Mouse (Mus musculus): Measurements from ENCODE around the gene Vegfd. TPM values are rescaled to one million over a fixed set of nuclear protein-coding genes. Genes with fewer than 3 reads are reported as not detected.

Gene Vegfd
- polyA plus RNA-seq, 1 experiment = 2.1 TPM

DNA sequence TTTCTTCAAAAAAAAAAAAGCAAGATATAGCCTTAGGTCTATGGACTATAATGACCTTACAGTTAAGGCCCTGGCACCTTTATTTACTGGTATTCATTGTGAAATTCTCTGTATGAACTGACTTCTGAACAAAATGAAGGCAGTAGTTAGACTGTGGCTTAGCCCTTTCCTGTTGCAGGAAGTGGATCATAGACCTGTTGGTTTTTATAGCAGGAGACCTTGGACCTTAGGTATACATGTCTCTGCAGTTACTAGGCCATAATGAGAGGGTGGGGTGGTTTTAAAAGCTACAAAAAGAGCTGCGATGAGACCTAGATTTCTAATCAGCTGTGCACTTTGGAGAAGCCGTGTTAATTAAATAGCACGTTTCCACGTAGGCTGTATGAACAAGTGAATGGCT lies 54.1 kb downstream of the Vegfd start:
- Histone ChIP-seq H3K4me3 (no peak overlapping the region), H3K4me2 (ENCODE audit: low read depth) (no peak overlapping the region), H3K27me3 (ENCODE audit: control insufficient read depth, insufficient read depth, insufficient read length) (no peaks in the 10 kb centered on the region), H3K79me2 (ENCODE audit: control insufficient read depth, insufficient read depth) (no peaks in the 10 kb centered on the region), H3K36me3 (ENCODE audit: control insufficient read depth, insufficient read depth) (no peaks in the 10 kb centered on the region), H3ac (ENCODE audit: control insufficient read depth, insufficient read length) (no peak overlapping the region)
- TF ChIP-seq POLR2A (IDR thresholded peaks at IDR 0.05; ENCODE audit: insufficient read length, low read depth) = no peak
- no peak for TF ChIP-seq POLR2AphosphoS2 (IDR thresholded peaks at IDR 0.05; ENCODE audit: insufficient read length, low read depth)
- TF ChIP-seq SRF (IDR thresholded peaks at IDR 0.05; ENCODE audit: control insufficient read depth, insufficient read length, low read depth) = no peak
- TF ChIP-seq REST (IDR thresholded peaks at IDR 0.05; ENCODE audit: insufficient read depth, insufficient read length) = no peak
- no peak for TF ChIP-seq USF1 (IDR thresholded peaks at IDR 0.05; ENCODE audit: low read depth)
- TF ChIP-seq MAX (IDR thresholded peaks at IDR 0.05; ENCODE audit: low read depth) = no peak
- TF ChIP-seq E2F4 (IDR thresholded peaks at IDR 0.05; ENCODE audit: insufficient read depth) = no peak
- TF ChIP-seq TCF3 (IDR thresholded peaks at IDR 0.05; ENCODE audit: insufficient read length, low read depth) = no peak
- no peak for TF ChIP-seq CEBPB (IDR thresholded peaks at IDR 0.05; ENCODE audit: insufficient read depth, poor library complexity, severe bottlenecking)
- no peak for TF ChIP-seq MYOG (IDR thresholded peaks at IDR 0.05; ENCODE audit: control insufficient read depth in 1 of 3, insufficient read depth in 1 of 3, insufficient read length in 2 of 3, low read depth in 2 of 3)
- TF ChIP-seq TCF12 (IDR thresholded peaks at IDR 0.05; ENCODE audit: insufficient read depth, poor library complexity, severe bottlenecking) = no peak
- TF ChIP-seq MYOD1 (IDR thresholded peaks at IDR 0.05; ENCODE audit: control insufficient read depth in 1 of 3, insufficient read length in 2 of 3, low read depth in 2 of 3) = no peak

- Histone ChIP-seq H3K79me2 (ENCODE audit: control insufficient read depth, insufficient read depth) (no peaks in the 10 kb centered on the region), H3K4me3 (no peak overlapping the region), H3K4me2 (ENCODE audit: low read depth) (no peak overlapping the region), H3ac (ENCODE audit: control insufficient read depth, insufficient read length) (no peak overlapping the region), H3K36me3 (ENCODE audit: control insufficient read depth, insufficient read depth) (no peaks in the 10 kb centered on the region), H3K27me3 (ENCODE audit: control insufficient read depth, insufficient read depth, insufficient read length) (no peaks in the 10 kb centered on the region)
- TF ChIP-seq MYOG (IDR thresholded peaks at IDR 0.05; ENCODE audit: control insufficient read depth in 1 of 3, insufficient read depth in 1 of 3, insufficient read length in 2 of 3, low read depth in 2 of 3) (no peak), MAX (IDR thresholded peaks at IDR 0.05; ENCODE audit: low read depth) (no peak), SRF (IDR thresholded peaks at IDR 0.05; ENCODE audit: control insufficient read depth, insufficient read length, low read depth) (no peak), MYOD1 (IDR thresholded peaks at IDR 0.05; ENCODE audit: control insufficient read depth in 1 of 3, insufficient read length in 2 of 3, low read depth in 2 of 3) (no peak), REST (IDR thresholded peaks at IDR 0.05; ENCODE audit: insufficient read depth, insufficient read length) (no peak), TCF12 (IDR thresholded peaks at IDR 0.05; ENCODE audit: insufficient read depth, poor library complexity, severe bottlenecking) (no peak), POLR2A (IDR thresholded peaks at IDR 0.05; ENCODE audit: insufficient read length, low read depth) (no peak), USF1 (IDR thresholded peaks at IDR 0.05; ENCODE audit: low read depth) (no peak), TCF3 (IDR thresholded peaks at IDR 0.05; ENCODE audit: insufficient read length, low read depth) (no peak), POLR2AphosphoS2 (IDR thresholded peaks at IDR 0.05; ENCODE audit: insufficient read length, low read depth) (no peak), CEBPB (IDR thresholded peaks at IDR 0.05; ENCODE audit: insufficient read depth, poor library complexity, severe bottlenecking) (no peak), E2F4 (IDR thresholded peaks at IDR 0.05; ENCODE audit: insufficient read depth) (no peak)
Observed at GRCm38 (mm10) chrX:164428224-164428623, 55.0 kb downstream of the Vegfd start.

- no peak overlapping the region for H3K4me2 ChIP-seq (ENCODE audit: low read depth)
- H3K36me3 ChIP-seq (ENCODE audit: control insufficient read depth, insufficient read depth) = no peaks in the 10 kb centered on the region
- no peaks in the 10 kb centered on the region for H3K79me2 ChIP-seq (ENCODE audit: control insufficient read depth, insufficient read depth)
- TF ChIP-seq CEBPB (IDR thresholded peaks at IDR 0.05; ENCODE audit: insufficient read depth, poor library complexity, severe bottlenecking) (no peak), MYOD1 (IDR thresholded peaks at IDR 0.05; ENCODE audit: control insufficient read depth in 1 of 3, insufficient read length in 2 of 3, low read depth in 2 of 3) (no peak), POLR2A (IDR thresholded peaks at IDR 0.05; ENCODE audit: insufficient read length, low read depth) (no peak), MYOG (IDR thresholded peaks at IDR 0.05; ENCODE audit: control insufficient read depth in 1 of 3, insufficient read depth in 1 of 3, insufficient read length in 2 of 3, low read depth in 2 of 3) (no peak), TCF12 (IDR thresholded peaks at IDR 0.05; ENCODE audit: insufficient read depth, poor library complexity, severe bottlenecking) (no peak), E2F4 (IDR thresholded peaks at IDR 0.05; ENCODE audit: insufficient read depth) (no peak), USF1 (IDR thresholded peaks at IDR 0.05; ENCODE audit: low read depth) (no peak), TCF3 (IDR thresholded peaks at IDR 0.05; ENCODE audit: insufficient read length, low read depth) (no peak), MAX (IDR thresholded peaks at IDR 0.05; ENCODE audit: low read depth) (no peak), REST (IDR thresholded peaks at IDR 0.05; ENCODE audit: insufficient read depth, insufficient read length) (no peak), POLR2AphosphoS2 (IDR thresholded peaks at IDR 0.05; ENCODE audit: insufficient read length, low read depth) (no peak), SRF (IDR thresholded peaks at IDR 0.05; ENCODE audit: control insufficient read depth, insufficient read length, low read depth) (no peak)
- H3ac ChIP-seq (ENCODE audit: control insufficient read depth, insufficient read length) = no peak overlapping the region
- no peaks in the 10 kb centered on the region for H3K27me3 ChIP-seq (ENCODE audit: control insufficient read depth, insufficient read depth, insufficient read length)
- H3K4me3 ChIP-seq = no peak overlapping the region
Observed at GRCm38 (mm10) chrX:164430621-164431020, 57.4 kb downstream of the Vegfd start.

GRCm38 (mm10) chrX:164431133-164431532 lies 58.0 kb downstream of the Vegfd start:
- H3K36me3 ChIP-seq (ENCODE audit: control insufficient read depth, insufficient read depth) = no peaks in the 10 kb centered on the region
- H3K27me3 ChIP-seq (ENCODE audit: control insufficient read depth, insufficient read depth, insufficient read length) = no peaks in the 10 kb centered on the region
- H3K4me3 ChIP-seq = no peak overlapping the region
- H3K4me2 ChIP-seq (ENCODE audit: low read depth) = no peak overlapping the region
- TF ChIP-seq REST (IDR thresholded peaks at IDR 0.05; ENCODE audit: insufficient read depth, insufficient read length) = no peak
- no peak for TF ChIP-seq MYOG (IDR thresholded peaks at IDR 0.05; ENCODE audit: control insufficient read depth in 1 of 3, insufficient read depth in 1 of 3, insufficient read length in 2 of 3, low read depth in 2 of 3)
- no peak for TF ChIP-seq SRF (IDR thresholded peaks at IDR 0.05; ENCODE audit: control insufficient read depth, insufficient read length, low read depth)
- no peak for TF ChIP-seq POLR2A (IDR thresholded peaks at IDR 0.05; ENCODE audit: insufficient read length, low read depth)
- no peak for TF ChIP-seq MYOD1 (IDR thresholded peaks at IDR 0.05; ENCODE audit: control insufficient read depth in 1 of 3, insufficient read length in 2 of 3, low read depth in 2 of 3)
- TF ChIP-seq TCF12 (IDR thresholded peaks at IDR 0.05; ENCODE audit: insufficient read depth, poor library complexity, severe bottlenecking) = no peak
- no peak for TF ChIP-seq E2F4 (IDR thresholded peaks at IDR 0.05; ENCODE audit: insufficient read depth)
- TF ChIP-seq POLR2AphosphoS2 (IDR thresholded peaks at IDR 0.05; ENCODE audit: insufficient read length, low read depth) = no peak
- no peak for TF ChIP-seq CEBPB (IDR thresholded peaks at IDR 0.05; ENCODE audit: insufficient read depth, poor library complexity, severe bottlenecking)
- TF ChIP-seq USF1 (IDR thresholded peaks at IDR 0.05; ENCODE audit: low read depth) = no peak
- TF ChIP-seq TCF3 (IDR thresholded peaks at IDR 0.05; ENCODE audit: insufficient read length, low read depth) = no peak
- TF ChIP-seq MAX (IDR thresholded peaks at IDR 0.05; ENCODE audit: low read depth) = no peak
- H3K79me2 ChIP-seq (ENCODE audit: control insufficient read depth, insufficient read depth) = no peaks in the 10 kb centered on the region
- no peak overlapping the region for H3ac ChIP-seq (ENCODE audit: control insufficient read depth, insufficient read length)
